Mouse (Mus musculus): ENCODE measurements around the gene Arap1. TPM values are rescaled to one million over a fixed set of nuclear protein-coding genes. Genes with fewer than 3 reads are reported as not detected.

Gene Arap1
- total and polyA plus RNA-seq, 2 experiments from 2014 or later, result 10.5 to 14.3 TPM

- Histone ChIP-seq H3K4me1 (ENCODE audit: insufficient read depth) (peaks cover 26% of the 10 kb centered on the region), H3K4me2 (ENCODE audit: low read depth) (no peak overlapping the region), H3K9me3 (ENCODE audit: low read length) (no peaks in the 10 kb centered on the region), H3K4me3 (ENCODE audit: low read depth, low read length) (no peak overlapping the region), H3K27ac (ENCODE audit: low read depth, low read length) (no peak overlapping the region), H3K27me3 (ENCODE audit: insufficient read depth, low read length) (no peaks in the 10 kb centered on the region), H3K9ac (no peak overlapping the region), H3K36me3 (ENCODE audit: insufficient read depth) (no peaks in the 10 kb centered on the region)
- DNase-seq (no peak), ATAC-seq (no peak)
- WGBS, result 70% methylated on average over 5 of the region's 5 CpGs
- TF ChIP-seq CTCF (IDR thresholded peaks at IDR 0.05; ENCODE audit: low read depth), result no peak
Measured at GRCm38 (mm10) chr7:101416391-101416790, 68.5 kb downstream of the Arap1 start.

GRCm38 (mm10) chr7:101419013-101419770 lies 71.3 kb downstream of the Arap1 start:
- TF ChIP-seq CTCF (IDR thresholded peaks at IDR 0.05; ENCODE audit: low read depth), result peak; percentile 13; the same call in 1 of the 2 replicates
- ATAC-seq (no peak), DNase-seq (no peak)
- peak overlapping the region; percentile 38 for H3K4me2 ChIP-seq (ENCODE audit: low read depth)
- peak overlapping the region; percentile 7; the same call in 1 of the 2 replicates for H3K4me3 ChIP-seq (ENCODE audit: low read depth, low read length)
- H3K27me3 ChIP-seq (ENCODE audit: insufficient read depth, low read length), result no peaks in the 10 kb centered on the region
- 5% methylated on average over 27 of the region's 27 CpGs for WGBS
- no peak overlapping the region for H3K9ac ChIP-seq
- H3K36me3 ChIP-seq (ENCODE audit: insufficient read depth), result no peaks in the 10 kb centered on the region
- H3K9me3 ChIP-seq (ENCODE audit: low read length), result no peaks in the 10 kb centered on the region
- peaks cover 39% of the 10 kb centered on the region for H3K4me1 ChIP-seq (ENCODE audit: insufficient read depth)
- H3K27ac ChIP-seq (ENCODE audit: low read depth, low read length), result no peak overlapping the region

- ATAC-seq (peak; percentile 94), DNase-seq (peak; percentile 85)
- peak within 1 kb of the TSS; percentile 61 for H3K4me2 ChIP-seq (ENCODE audit: low read depth)
- no peaks in the 10 kb centered on the region for H3K9me3 ChIP-seq (ENCODE audit: low read length)
- H3K27ac ChIP-seq (ENCODE audit: low read depth, low read length), result peak within 1 kb of the TSS; percentile 81
- H3K27me3 ChIP-seq (ENCODE audit: insufficient read depth, low read length), result no peaks in the 10 kb centered on the region
- peak within 1 kb of the TSS; percentile 64 for H3K9ac ChIP-seq
- WGBS, result 2% methylated on average over 6 of the region's 6 CpGs
- no peak; the same call in 1 of the 2 replicates for TF ChIP-seq CTCF (IDR thresholded peaks at IDR 0.05; ENCODE audit: low read depth)
- peak within 1 kb of the TSS; percentile 44 for H3K4me3 ChIP-seq (ENCODE audit: low read depth, low read length)
- no peaks in the 10 kb centered on the region for H3K36me3 ChIP-seq (ENCODE audit: insufficient read depth)
- peaks cover 30% of the 10 kb centered on the region; the same call in 1 of the 2 replicates for H3K4me1 ChIP-seq (ENCODE audit: insufficient read depth)
Measured at GRCm38 (mm10) chr7:101421529-101421928, 73.7 kb downstream of the Arap1 start, which contains the start of gene Pde2a. Pde2a (plus strand) TSS chr7:101421691.

- peak; percentile 8 for ATAC-seq
- Histone ChIP-seq H3K4me3 (ENCODE audit: low read depth, low read length) (peak overlapping the region; percentile 44), H3K36me3 (ENCODE audit: insufficient read depth) (no peaks in the 10 kb centered on the region), H3K9me3 (ENCODE audit: low read length) (no peaks in the 10 kb centered on the region), H3K27ac (ENCODE audit: low read depth, low read length) (peak overlapping the region; percentile 81), H3K4me1 (ENCODE audit: insufficient read depth) (peaks cover 33% of the 10 kb centered on the region; the same call in 1 of the 2 replicates), H3K4me2 (ENCODE audit: low read depth) (peak overlapping the region; percentile 61), H3K9ac (peak overlapping the region; percentile 64), H3K27me3 (ENCODE audit: insufficient read depth, low read length) (no peaks in the 10 kb centered on the region)
- no peak for TF ChIP-seq CTCF (IDR thresholded peaks at IDR 0.05; ENCODE audit: low read depth)
- WGBS, result 11% methylated on average over 3 of the region's 3 CpGs
- DNase-seq, result peak; percentile 46
Measured at GRCm38 (mm10) chr7:101422069-101422468, 74.2 kb downstream of the Arap1 start.

- WGBS, result 74% methylated on average over 8 of the region's 8 CpGs
- Histone ChIP-seq H3K9ac (peak overlapping the region; percentile 35; the same call in 1 of the 2 replicates), H3K9me3 (ENCODE audit: low read length) (no peaks in the 10 kb centered on the region), H3K27me3 (ENCODE audit: insufficient read depth, low read length) (no peaks in the 10 kb centered on the region), H3K27ac (ENCODE audit: low read depth, low read length) (no peak overlapping the region), H3K4me2 (ENCODE audit: low read depth) (peak overlapping the region; percentile 61), H3K36me3 (ENCODE audit: insufficient read depth) (no peaks in the 10 kb centered on the region), H3K4me3 (ENCODE audit: low read depth, low read length) (peak overlapping the region; percentile 44), H3K4me1 (ENCODE audit: insufficient read depth) (peaks cover 36% of the 10 kb centered on the region; the same call in 1 of the 2 replicates)
- DNase-seq, result no peak
- no peak for ATAC-seq
- TF ChIP-seq CTCF (IDR thresholded peaks at IDR 0.05; ENCODE audit: low read depth), result no peak
Measured at GRCm38 (mm10) chr7:101422646-101423045, 74.8 kb downstream of the Arap1 start.

- DNase-seq, result peak; percentile 50
Measured at GRCm38 (mm10) chr7:101423970-101424369, 76.1 kb downstream of the Arap1 start.

GRCm38 (mm10) chr7:101426692-101427091 lies 78.8 kb downstream of the Arap1 start:
- no peak overlapping the region for H3K9ac ChIP-seq
- 69% methylated on average over 8 of the region's 8 CpGs for whole genome bisulfite sequencing
- H3K27me3 ChIP-seq (ENCODE audit: insufficient read depth, low read length), result no peaks in the 10 kb centered on the region
- peak overlapping the region; percentile 39 for H3K4me2 ChIP-seq (ENCODE audit: low read depth)
- no peak overlapping the region for H3K27ac ChIP-seq (ENCODE audit: low read depth, low read length)
- no peak for DNase-seq
- TF ChIP-seq CTCF (IDR thresholded peaks at IDR 0.05; ENCODE audit: low read depth), result no peak
- peaks cover 28% of the 10 kb centered on the region; the same call in 1 of the 2 replicates for H3K4me1 ChIP-seq (ENCODE audit: insufficient read depth)
- no peak for ATAC-seq
- no peaks in the 10 kb centered on the region for H3K9me3 ChIP-seq (ENCODE audit: low read length)
- H3K4me3 ChIP-seq (ENCODE audit: low read depth, low read length), result no peak overlapping the region
- no peaks in the 10 kb centered on the region for H3K36me3 ChIP-seq (ENCODE audit: insufficient read depth)

More at GRCm38 (mm10) chr7:101423970-101424369, 76.1 kb downstream of the Arap1 start:
- no peaks in the 10 kb centered on the region for H3K27me3 ChIP-seq (ENCODE audit: insufficient read depth, low read length)
- H3K27ac ChIP-seq (ENCODE audit: low read depth, low read length), result no peak overlapping the region
- H3K9me3 ChIP-seq (ENCODE audit: low read length), result no peaks in the 10 kb centered on the region
- H3K4me1 ChIP-seq (ENCODE audit: insufficient read depth), result peaks cover 36% of the 10 kb centered on the region; the same call in 1 of the 2 replicates
- no peak for TF ChIP-seq CTCF (IDR thresholded peaks at IDR 0.05; ENCODE audit: low read depth)
- no peak overlapping the region for H3K4me3 ChIP-seq (ENCODE audit: low read depth, low read length)
- no peak for ATAC-seq
- H3K36me3 ChIP-seq (ENCODE audit: insufficient read depth), result no peaks in the 10 kb centered on the region
- H3K4me2 ChIP-seq (ENCODE audit: low read depth), result peak overlapping the region; percentile 61
- H3K9ac ChIP-seq, result no peak overlapping the region
- WGBS, result 25% methylated on average over 6 of the region's 6 CpGs
